Mouse (Mus musculus): ENCODE data around the gene Nt5c1a. TPM values are rescaled to one million over a fixed set of nuclear protein-coding genes. Genes with fewer than 3 reads are reported as not detected.

The Nt5c1a gene
- total and polyA plus RNA-seq, 2 experiments from 2014 or later: 0.39 to 2.1 TPM

- no peaks in the 10 kb centered on the region for H3K36me3 ChIP-seq (ENCODE audit: insufficient read depth, low read length)
- 89% methylated on average over 11 of the region's 11 CpGs for WGBS
- H3K4me1 ChIP-seq (ENCODE audit: insufficient read depth, low read length): no peaks in the 10 kb centered on the region
- ATAC-seq (no peak), DNase-seq (ENCODE audit: low spot score) (no peak)
- H3K9ac ChIP-seq (replicated peaks; ENCODE audit: low read length): no peak overlapping the region
- no peak overlapping the region for H3K4me3 ChIP-seq (ENCODE audit: low read length)
- no peak for TF ChIP-seq CTCF (IDR thresholded peaks at IDR 0.05; ENCODE audit: low read depth)
- H3K27me3 ChIP-seq (ENCODE audit: insufficient read depth, low read length): no peaks in the 10 kb centered on the region
- no peak overlapping the region for H3K27ac ChIP-seq
- no peak overlapping the region for H3K4me2 ChIP-seq (ENCODE audit: low read depth, low read length)
- no peaks in the 10 kb centered on the region for H3K9me3 ChIP-seq (ENCODE audit: low read length)
Measured at GRCm38 (mm10) chr4:123192336-123192735, 9.0 kb upstream of the Nt5c1a start.

- ATAC-seq (no peak), DNase-seq (ENCODE audit: low spot score) (no peak)
- H3K27ac ChIP-seq: no peak overlapping the region
- no peaks in the 10 kb centered on the region for H3K36me3 ChIP-seq (ENCODE audit: insufficient read depth, low read length)
- H3K27me3 ChIP-seq (ENCODE audit: insufficient read depth, low read length): no peaks in the 10 kb centered on the region
- WGBS: 89% methylated on average over 11 of the region's 11 CpGs
- H3K9ac ChIP-seq (replicated peaks; ENCODE audit: low read length): no peak overlapping the region
- no peak overlapping the region for H3K4me3 ChIP-seq (ENCODE audit: low read length)
- H3K4me1 ChIP-seq (ENCODE audit: insufficient read depth, low read length): no peaks in the 10 kb centered on the region
- no peak overlapping the region for H3K4me2 ChIP-seq (ENCODE audit: low read depth, low read length)
- H3K9me3 ChIP-seq (ENCODE audit: low read length): no peaks in the 10 kb centered on the region
- TF ChIP-seq CTCF (IDR thresholded peaks at IDR 0.05; ENCODE audit: low read depth): no peak
Measured at GRCm38 (mm10) chr4:123193791-123194190, 7.5 kb upstream of the Nt5c1a start.

GRCm38 (mm10) chr4:123196695-123197094, 4.6 kb upstream of the Nt5c1a start:
- Histone ChIP-seq H3K27ac (no peak overlapping the region), H3K9ac (replicated peaks; ENCODE audit: low read length) (no peak overlapping the region), H3K4me1 (ENCODE audit: insufficient read depth, low read length) (peaks cover 4% of the 10 kb centered on the region; the same call in 1 of the 2 replicates), H3K36me3 (ENCODE audit: insufficient read depth, low read length) (no peaks in the 10 kb centered on the region), H3K9me3 (ENCODE audit: low read length) (no peaks in the 10 kb centered on the region), H3K4me2 (ENCODE audit: low read depth, low read length) (no peak overlapping the region), H3K4me3 (ENCODE audit: low read length) (no peak overlapping the region), H3K27me3 (ENCODE audit: insufficient read depth, low read length) (no peaks in the 10 kb centered on the region)
- no peak for TF ChIP-seq CTCF (IDR thresholded peaks at IDR 0.05; ENCODE audit: low read depth)
- ATAC-seq (no peak), DNase-seq (ENCODE audit: low spot score) (no peak)
- WGBS: 69% methylated on average over 6 of the region's 6 CpGs

GRCm38 (mm10) chr4:123200771-123201185, 526 bp upstream of the Nt5c1a start:
- Histone ChIP-seq H3K4me3 (ENCODE audit: low read length) (peak overlapping the region; percentile 39), H3K27me3 (ENCODE audit: insufficient read depth, low read length) (no peaks in the 10 kb centered on the region), H3K9me3 (ENCODE audit: low read length) (no peaks in the 10 kb centered on the region), H3K36me3 (ENCODE audit: insufficient read depth, low read length) (no peaks in the 10 kb centered on the region), H3K4me1 (ENCODE audit: insufficient read depth, low read length) (peaks cover 4% of the 10 kb centered on the region; the same call in 1 of the 2 replicates), H3K27ac (no peak overlapping the region), H3K9ac (replicated peaks; ENCODE audit: low read length) (peak overlapping the region; percentile 51), H3K4me2 (ENCODE audit: low read depth, low read length) (peak overlapping the region; percentile 85)
- DNase-seq (ENCODE audit: low spot score) (peak; percentile 85), ATAC-seq (peak; percentile 78)
- TF ChIP-seq CTCF (IDR thresholded peaks at IDR 0.05; ENCODE audit: low read depth): peak; percentile 92
- WGBS: 2% methylated on average over 15 of the region's 15 CpGs

GRCm38 (mm10) chr4:123202094-123202420, 753 bp downstream of the Nt5c1a start:
- Histone ChIP-seq H3K4me2 (ENCODE audit: low read depth, low read length) (peak overlapping the region; percentile 85), H3K4me1 (ENCODE audit: insufficient read depth, low read length) (peaks cover 4% of the 10 kb centered on the region; the same call in 1 of the 2 replicates), H3K4me3 (ENCODE audit: low read length) (peak overlapping the region; percentile 39), H3K9ac (replicated peaks; ENCODE audit: low read length) (no peak overlapping the region), H3K9me3 (ENCODE audit: low read length) (no peaks in the 10 kb centered on the region), H3K27me3 (ENCODE audit: insufficient read depth, low read length) (no peaks in the 10 kb centered on the region), H3K27ac (no peak overlapping the region), H3K36me3 (ENCODE audit: insufficient read depth, low read length) (no peaks in the 10 kb centered on the region)
- no peak for DNase-seq (ENCODE audit: low spot score)
- 20% methylated on average over 8 of the region's 8 CpGs for WGBS
- ATAC-seq: no peak
- TF ChIP-seq CTCF (IDR thresholded peaks at IDR 0.05; ENCODE audit: low read depth): no peak

GRCm38 (mm10) chr4:123207337-123207736, 6.0 kb downstream of the Nt5c1a start:
- no peak for TF ChIP-seq CTCF (IDR thresholded peaks at IDR 0.05; ENCODE audit: low read depth)
- no peaks in the 10 kb centered on the region for H3K9me3 ChIP-seq (ENCODE audit: low read length)
- H3K9ac ChIP-seq (replicated peaks; ENCODE audit: low read length): no peak overlapping the region
- WGBS: 82% methylated on average over 5 of the region's 5 CpGs
- H3K4me2 ChIP-seq (ENCODE audit: low read depth, low read length): no peak overlapping the region
- H3K27ac ChIP-seq: no peak overlapping the region
- ATAC-seq: no peak
- H3K27me3 ChIP-seq (ENCODE audit: insufficient read depth, low read length): no peaks in the 10 kb centered on the region
- H3K4me1 ChIP-seq (ENCODE audit: insufficient read depth, low read length): no peaks in the 10 kb centered on the region; the same call in 1 of the 2 replicates
- no peak overlapping the region for H3K4me3 ChIP-seq (ENCODE audit: low read length)
- DNase-seq (ENCODE audit: low spot score): no peak
- no peaks in the 10 kb centered on the region for H3K36me3 ChIP-seq (ENCODE audit: insufficient read depth, low read length)

DNA sequence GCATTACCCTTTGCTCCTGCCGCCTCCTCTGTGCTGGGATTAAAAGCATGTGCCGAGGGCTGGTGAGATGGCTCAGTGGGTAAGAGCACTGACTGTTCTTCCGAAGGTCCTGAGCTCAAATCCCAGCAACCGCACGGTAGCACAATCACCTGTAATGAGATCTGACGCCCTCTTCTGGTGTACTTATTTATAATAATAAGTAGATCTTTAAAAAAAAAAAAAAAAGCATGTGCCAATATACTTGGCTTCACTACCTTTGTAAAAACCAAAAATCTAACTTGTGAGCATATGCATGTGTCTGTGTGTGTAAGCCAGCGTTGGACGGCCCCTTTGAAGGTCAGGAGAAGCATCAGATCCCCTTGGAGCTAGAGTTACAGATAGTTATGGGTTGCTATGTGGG, 9.7 kb downstream of the Nt5c1a start:
- no peak overlapping the region for H3K27ac ChIP-seq
- no peaks in the 10 kb centered on the region for H3K36me3 ChIP-seq (ENCODE audit: insufficient read depth, low read length)
- H3K9me3 ChIP-seq (ENCODE audit: low read length): no peaks in the 10 kb centered on the region
- TF ChIP-seq CTCF (IDR thresholded peaks at IDR 0.05; ENCODE audit: low read depth): no peak
- no peaks in the 10 kb centered on the region for H3K27me3 ChIP-seq (ENCODE audit: insufficient read depth, low read length)
- WGBS: 61% methylated on average over 8 of the region's 8 CpGs
- ATAC-seq (no peak), DNase-seq (ENCODE audit: low spot score) (no peak)
- no peak overlapping the region for H3K9ac ChIP-seq (replicated peaks; ENCODE audit: low read length)
- H3K4me1 ChIP-seq (ENCODE audit: insufficient read depth, low read length): no peaks in the 10 kb centered on the region; the same call in 1 of the 2 replicates
- no peak overlapping the region for H3K4me3 ChIP-seq (ENCODE audit: low read length)
- no peak overlapping the region for H3K4me2 ChIP-seq (ENCODE audit: low read depth, low read length)

All from hindbrain, postnatal 0 days (tissue).